Mouse (Mus musculus) embryonic facial prominence, embryonic 13.5 days (tissue): ENCODE results near the gene Fads2. TPM values are rescaled to one million over a fixed set of nuclear protein-coding genes. Genes with fewer than 3 reads are reported as not detected.

Experiments
- ATAC-seq: fragments of 200-750 bp; cut with Nextera tagmentation; 2 replicates; pipeline ENCODE4 v1.8.0; 2017; ENCODE audit warnings: low read depth; ENCODE audit not compliant: insufficient number of reproducible peaks, insufficient read depth, low FRiP score, low TSS enrichment
- H3K27ac ChIP-seq: fragments of 300-500 bp; sonication (generic); 2 replicates; pipeline ENCODE4 v1.5.1; 2015; ENCODE audit warnings: moderate library complexity, mild to moderate bottlenecking, inconsistent platforms
- H3K27me3 ChIP-seq: fragments of 300-500 bp; sonication (generic); 2 replicates; pipeline ENCODE4 v1.6.1; 2015; ENCODE audit warnings: mild to moderate bottlenecking, inconsistent platforms
- H3K36me3 ChIP-seq: fragments of 300-500 bp; sonication (generic); 2 replicates; pipeline ENCODE4 v1.6.1; 2015; ENCODE audit warnings: mild to moderate bottlenecking, inconsistent platforms
- H3K4me1 ChIP-seq: fragments of 300-500 bp; sonication (generic); 2 replicates; pipeline ENCODE4 v1.6.1; 2015; ENCODE audit warnings: inconsistent platforms
- H3K4me2 ChIP-seq: fragments of 300-500 bp; sonication (generic); 2 replicates; pipeline ENCODE4 v1.6.1; 2015; ENCODE audit warnings: moderate library complexity, mild to moderate bottlenecking, inconsistent platforms
- H3K4me3 ChIP-seq: fragments of 300-500 bp; sonication (generic); 2 replicates; pipeline ENCODE4 v1.5.1; 2015; ENCODE audit warnings: mild to moderate bottlenecking, inconsistent platforms
- H3K9ac ChIP-seq: fragments of 300-500 bp; sonication (generic); 2 replicates; pipeline ENCODE4 v1.6.1; 2015; ENCODE audit warnings: mild to moderate bottlenecking, inconsistent platforms
- H3K9me3 ChIP-seq: fragments of 300-500 bp; sonication (generic); 2 replicates; pipeline ENCODE4 v1.6.1; 2016; ENCODE audit warnings: inconsistent platforms
- WGBS: fragments of 180-500 bp; shearing (Covaris S2); methylation state at CpG from one replicate; pipeline ENCODE4 v1.1.7; 2015; ENCODE audit warnings: mixed read lengths; 5-methylcytosine and 5-hydroxymethylcytosine counted together
- polyA plus RNA-seq: library from polyadenylated mRNA; unstranded; fragments of >200 nt; fragmentation: Nextera tagmentation; extraction: Ambion mirVana; gene quantifications from 2 replicates; pipeline ENCODE4 v1.2.1, GENCODE M21; 2015

The Fads2 gene
- polyA plus RNA-seq, 1 experiment from 2014 or later: 79.8 TPM

DNA sequence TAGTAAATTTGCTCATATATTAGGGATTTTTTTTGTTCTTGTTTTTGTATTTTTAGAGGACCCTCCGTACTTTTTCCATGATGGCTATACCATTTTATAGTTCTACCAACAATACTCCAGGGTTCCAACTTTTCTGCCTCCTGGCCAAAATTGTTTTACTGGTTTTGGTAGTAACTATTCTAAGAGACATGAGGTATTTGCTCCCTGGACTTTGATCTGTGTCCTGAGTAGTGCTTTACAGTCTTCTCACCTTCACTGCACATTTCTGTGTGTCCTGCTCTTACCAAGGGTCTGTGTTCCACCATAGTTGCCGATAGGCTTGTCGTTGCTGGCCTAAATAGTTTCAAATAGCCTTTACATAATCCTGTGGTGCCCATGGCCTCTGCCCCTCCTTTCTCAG, 63.2 kb downstream of the Fads2 start:
- peak overlapping the region; percentile 9; the same call in 1 of the 2 replicates for H3K4me2 ChIP-seq
- H3K9ac ChIP-seq: no peak overlapping the region
- peaks cover 18% of the 10 kb centered on the region for H3K36me3 ChIP-seq
- H3K27me3 ChIP-seq: no peaks in the 10 kb centered on the region; the same call in 1 of the 2 replicates
- H3K4me3 ChIP-seq: no peak overlapping the region
- H3K9me3 ChIP-seq: no peaks in the 10 kb centered on the region
- H3K4me1 ChIP-seq: peaks cover 36% of the 10 kb centered on the region
- no peak for ATAC-seq
- WGBS: 88% methylated on average over 3 of the region's 3 CpGs
- peak overlapping the region; percentile 33; the same call in 1 of the 2 replicates for H3K27ac ChIP-seq

DNA sequence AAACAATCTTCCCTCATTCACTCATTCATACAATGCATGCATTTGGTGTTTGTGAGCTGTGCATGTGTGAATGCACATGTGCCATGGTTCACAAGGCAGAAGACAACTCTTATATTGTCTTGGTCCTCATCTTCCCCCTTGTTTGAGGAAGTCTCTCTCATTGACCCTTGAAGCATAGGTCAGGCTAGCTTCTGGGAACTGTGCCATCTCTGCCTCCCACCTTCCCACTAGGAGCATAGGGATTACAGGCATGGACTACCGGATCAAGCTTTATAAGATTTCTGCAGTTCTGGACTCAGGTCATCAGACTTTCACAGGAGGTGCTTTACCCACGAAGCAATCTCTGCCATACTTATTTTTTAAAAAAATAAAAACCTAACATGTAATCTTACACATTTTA, 64.0 kb downstream of the Fads2 start:
- Histone ChIP-seq H3K4me1 (peaks cover 31% of the 10 kb centered on the region), H3K9ac (no peak overlapping the region), H3K9me3 (no peaks in the 10 kb centered on the region), H3K27me3 (no peaks in the 10 kb centered on the region; the same call in 1 of the 2 replicates), H3K36me3 (peaks cover 22% of the 10 kb centered on the region), H3K4me3 (no peak overlapping the region), H3K27ac (no peak overlapping the region), H3K4me2 (no peak overlapping the region)
- no peak for ATAC-seq
- WGBS: 76% methylated on average over 2 of the region's 2 CpGs

DNA sequence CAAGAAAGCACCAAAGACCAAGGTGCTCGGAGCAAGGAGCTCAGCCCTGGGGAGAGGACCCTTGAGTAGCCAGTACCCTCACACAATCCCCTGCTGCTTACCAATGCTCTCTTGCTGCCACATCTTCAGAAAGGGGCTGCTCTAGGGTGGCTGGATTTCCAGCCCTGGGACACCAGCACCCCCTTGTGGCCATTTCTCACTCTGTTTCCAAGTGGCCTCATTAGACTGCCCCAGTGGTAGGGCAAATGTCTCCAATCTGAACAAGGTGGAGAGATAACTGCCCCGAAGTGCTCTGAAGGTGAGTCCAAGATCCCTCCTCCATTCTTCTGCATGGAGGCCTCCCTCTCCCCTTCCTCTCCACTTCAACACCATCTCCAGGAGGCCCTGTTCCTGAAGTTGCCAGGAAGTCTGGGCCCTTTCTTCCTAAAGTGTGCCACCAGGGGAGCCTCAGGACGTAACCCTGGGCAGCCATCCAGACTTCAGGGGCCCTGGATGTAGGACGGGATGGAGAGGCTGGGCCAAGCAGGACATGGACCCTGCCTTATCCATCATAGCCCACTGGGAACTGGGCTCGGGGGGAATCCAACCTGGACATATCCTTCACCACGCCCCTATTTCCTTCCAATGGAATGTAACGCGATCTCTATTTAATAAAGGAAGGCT, 66.6 kb downstream of the Fads2 start:
- no peaks in the 10 kb centered on the region for H3K27me3 ChIP-seq
- peak overlapping the region; percentile 54 for H3K9ac ChIP-seq
- H3K36me3 ChIP-seq: peaks cover 37% of the 10 kb centered on the region
- no peak for ATAC-seq
- no peak overlapping the region for H3K4me3 ChIP-seq
- WGBS: 35% methylated on average over 8 of the region's 8 CpGs
- H3K4me1 ChIP-seq: peaks cover 19% of the 10 kb centered on the region
- H3K27ac ChIP-seq: no peak overlapping the region
- H3K9me3 ChIP-seq: no peaks in the 10 kb centered on the region
- H3K4me2 ChIP-seq: no peak overlapping the region

DNA sequence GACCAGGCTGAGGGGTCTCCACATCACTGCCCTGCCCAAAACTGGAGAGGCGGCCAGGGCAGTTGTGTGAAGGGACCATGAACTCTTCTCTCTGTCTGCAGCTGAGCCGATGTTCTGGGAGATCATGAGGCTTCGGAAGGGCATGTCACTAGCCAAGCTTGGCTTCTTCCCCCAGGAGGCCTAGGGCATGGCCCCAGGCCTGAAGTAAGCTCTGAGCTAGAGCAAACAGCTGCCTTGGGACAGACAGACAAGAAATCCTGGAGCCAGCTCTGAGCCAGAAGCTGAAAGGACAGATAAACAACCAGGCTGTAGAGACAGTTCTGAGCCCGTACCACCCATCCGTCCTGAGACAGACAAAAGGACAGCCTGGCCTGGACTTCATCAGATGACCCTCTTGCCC, 67.2 kb downstream of the Fads2 start:
- WGBS: 86% methylated on average over 5 of the region's 5 CpGs
- Histone ChIP-seq H3K36me3 (peaks cover 43% of the 10 kb centered on the region), H3K4me3 (no peak overlapping the region), H3K4me1 (peaks cover 15% of the 10 kb centered on the region), H3K27ac (no peak overlapping the region), H3K9me3 (no peaks in the 10 kb centered on the region), H3K4me2 (no peak overlapping the region), H3K9ac (0 out of 2 replicates have a peak overlapping the region, but pooled peaks have one; percentile 54), H3K27me3 (no peaks in the 10 kb centered on the region)
- ATAC-seq: no peak

DNA sequence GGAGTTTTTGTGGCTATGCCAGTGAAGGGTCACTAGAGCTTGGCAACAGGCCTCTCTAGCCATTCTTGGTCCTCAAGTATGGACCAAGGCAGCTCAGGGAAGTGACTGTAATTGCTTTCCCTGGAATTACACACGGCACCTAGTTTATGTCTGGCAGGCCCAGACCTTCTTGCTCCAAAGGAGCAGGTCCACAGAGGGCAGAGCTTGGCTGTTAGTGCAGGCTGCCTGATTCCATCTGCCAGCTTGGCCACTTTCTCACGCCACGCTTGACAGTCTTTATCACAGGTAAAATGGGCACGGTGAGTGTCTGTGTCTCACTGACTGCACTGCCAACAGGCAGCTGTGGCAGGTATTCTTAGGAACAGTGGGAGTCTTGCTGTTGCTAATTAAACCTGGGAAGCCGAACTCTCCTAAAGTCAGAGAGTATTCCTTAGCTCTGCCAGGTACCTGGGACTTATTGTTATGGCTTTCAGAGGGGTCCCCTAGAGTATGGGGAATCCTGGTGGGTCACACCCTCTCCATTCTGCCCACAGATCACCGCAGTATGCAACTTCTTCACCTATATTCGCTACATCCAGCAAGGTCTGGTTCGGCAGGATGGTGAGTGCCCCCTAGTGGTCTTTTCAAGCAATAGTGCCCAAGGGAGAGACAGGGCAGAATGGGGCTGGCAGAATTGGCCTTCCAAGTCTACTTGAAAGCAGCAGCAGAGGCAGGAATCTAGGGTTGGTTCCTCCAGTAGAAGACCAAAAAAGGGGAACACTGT, 68.2 kb downstream of the Fads2 start:
- Histone ChIP-seq H3K4me2 (no peak overlapping the region), H3K27me3 (no peaks in the 10 kb centered on the region), H3K9ac (peak overlapping the region; percentile 4; the same call in 1 of the 2 replicates), H3K4me3 (no peak overlapping the region), H3K9me3 (no peaks in the 10 kb centered on the region), H3K4me1 (peaks cover 7% of the 10 kb centered on the region), H3K36me3 (peaks cover 52% of the 10 kb centered on the region), H3K27ac (no peak overlapping the region)
- 41% methylated on average over 8 of the region's 8 CpGs for WGBS
- no peak for ATAC-seq

DNA sequence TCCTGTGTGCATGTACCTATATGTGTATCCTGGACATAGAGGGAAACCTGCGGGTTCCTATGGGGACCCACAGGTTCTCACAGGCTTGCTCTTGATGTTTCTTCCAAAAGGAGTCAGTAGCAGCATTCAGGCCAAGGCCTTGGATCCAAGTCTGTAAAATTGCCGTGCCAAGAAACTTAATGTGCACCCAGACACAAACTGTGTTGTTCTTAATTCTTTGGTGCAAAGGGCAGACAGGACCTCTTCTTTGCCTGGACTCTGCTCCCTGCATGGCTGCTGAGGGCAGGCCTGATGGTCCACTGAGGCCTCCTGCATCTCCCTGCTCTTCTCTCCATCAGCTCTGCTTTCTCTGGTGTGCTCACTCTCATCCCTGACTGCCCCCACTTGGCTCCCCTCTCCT, 71.8 kb downstream of the Fads2 start:
- 88% methylated on average over 2 of the region's 2 CpGs for WGBS
- peaks cover 57% of the 10 kb centered on the region for H3K36me3 ChIP-seq

DNA sequence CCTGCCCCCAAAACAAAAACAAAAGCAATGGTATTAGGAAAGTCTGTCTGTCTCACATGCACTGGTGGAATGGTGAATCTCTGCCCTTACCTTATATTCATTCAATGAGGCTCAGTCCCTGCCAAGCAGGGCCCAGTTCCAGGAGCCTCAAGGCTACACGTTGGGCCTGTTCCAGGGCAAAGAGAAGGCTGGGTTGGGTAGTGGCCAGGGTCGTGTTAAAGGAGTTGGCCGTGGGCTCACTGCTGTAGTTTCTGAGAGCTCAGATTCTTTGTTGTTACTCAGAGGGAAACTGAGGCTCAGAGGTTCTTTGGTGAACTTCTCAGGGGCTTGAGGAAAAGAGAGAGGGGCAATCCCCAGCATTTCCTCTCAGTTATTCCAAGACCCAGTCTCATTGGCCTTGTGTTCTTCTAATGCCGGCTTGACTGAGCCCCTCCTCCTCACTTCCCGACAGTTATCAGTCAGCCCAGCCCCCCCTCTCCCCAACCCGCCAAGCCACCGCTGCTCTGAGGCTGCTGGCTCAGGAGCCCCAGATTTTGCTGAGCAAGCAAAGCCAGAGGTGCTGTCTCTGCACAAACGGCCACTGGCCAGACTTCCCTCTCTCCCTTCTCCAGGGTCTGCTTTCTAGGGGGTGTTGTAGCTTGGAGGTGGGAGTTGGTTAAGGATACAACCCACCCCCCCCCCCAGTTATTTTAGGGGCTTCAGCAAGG, 76.2 kb downstream of the Fads2 start:
- peak overlapping the region; percentile 12; the same call in 1 of the 2 replicates for H3K4me2 ChIP-seq

More for the DNA sequence above, 71.8 kb downstream of the Fads2 start:
- H3K4me1 ChIP-seq: peaks cover 14% of the 10 kb centered on the region
- no peaks in the 10 kb centered on the region for H3K27me3 ChIP-seq
- no peak overlapping the region for H3K27ac ChIP-seq
- H3K9ac ChIP-seq: no peak overlapping the region; the same call in 1 of the 2 replicates
- ATAC-seq: no peak
- no peak overlapping the region for H3K4me3 ChIP-seq
- no peaks in the 10 kb centered on the region for H3K9me3 ChIP-seq
- no peak overlapping the region for H3K4me2 ChIP-seq

DNA sequence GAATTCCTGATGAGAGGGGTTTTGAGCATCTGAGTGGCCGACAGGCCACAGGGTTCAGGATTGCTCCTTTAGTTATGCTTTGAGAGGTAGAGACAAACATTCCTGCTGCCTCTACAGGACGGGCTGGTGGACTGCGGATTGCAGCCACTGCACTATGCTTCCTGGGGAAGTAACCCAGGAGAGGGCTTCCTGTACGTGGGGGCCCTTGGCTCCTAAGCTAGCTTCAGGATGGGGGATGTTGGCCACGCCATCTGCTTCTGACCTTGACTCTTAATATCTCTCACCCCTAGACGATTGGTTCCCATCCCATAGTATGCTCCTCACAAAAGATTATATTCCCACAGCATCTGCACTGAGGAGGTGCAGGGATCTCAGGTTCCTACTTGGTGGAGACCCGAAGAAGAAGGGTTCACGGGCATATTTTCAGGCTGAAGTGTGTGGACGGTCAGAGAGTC, 78.2 kb downstream of the Fads2 start:
- Histone ChIP-seq H3K27me3 (no peaks in the 10 kb centered on the region), H3K4me3 (no peak overlapping the region), H3K27ac (peak overlapping the region; percentile 24), H3K36me3 (peaks cover 19% of the 10 kb centered on the region), H3K4me2 (no peak overlapping the region), H3K9me3 (no peaks in the 10 kb centered on the region), H3K4me1 (peaks cover 67% of the 10 kb centered on the region), H3K9ac (peak overlapping the region; percentile 6; the same call in 1 of the 2 replicates)
- WGBS: 65% methylated on average over 9 of the region's 9 CpGs
- no peak for ATAC-seq

More for the DNA sequence above, 76.2 kb downstream of the Fads2 start:
- Histone ChIP-seq H3K9ac (no peak overlapping the region), H3K36me3 (peaks cover 39% of the 10 kb centered on the region), H3K27me3 (no peaks in the 10 kb centered on the region), H3K4me3 (no peak overlapping the region), H3K27ac (peak overlapping the region; percentile 78), H3K9me3 (no peaks in the 10 kb centered on the region), H3K4me1 (peaks cover 49% of the 10 kb centered on the region)
- WGBS: 21% methylated on average over 8 of the region's 8 CpGs
- ATAC-seq: no peak

DNA sequence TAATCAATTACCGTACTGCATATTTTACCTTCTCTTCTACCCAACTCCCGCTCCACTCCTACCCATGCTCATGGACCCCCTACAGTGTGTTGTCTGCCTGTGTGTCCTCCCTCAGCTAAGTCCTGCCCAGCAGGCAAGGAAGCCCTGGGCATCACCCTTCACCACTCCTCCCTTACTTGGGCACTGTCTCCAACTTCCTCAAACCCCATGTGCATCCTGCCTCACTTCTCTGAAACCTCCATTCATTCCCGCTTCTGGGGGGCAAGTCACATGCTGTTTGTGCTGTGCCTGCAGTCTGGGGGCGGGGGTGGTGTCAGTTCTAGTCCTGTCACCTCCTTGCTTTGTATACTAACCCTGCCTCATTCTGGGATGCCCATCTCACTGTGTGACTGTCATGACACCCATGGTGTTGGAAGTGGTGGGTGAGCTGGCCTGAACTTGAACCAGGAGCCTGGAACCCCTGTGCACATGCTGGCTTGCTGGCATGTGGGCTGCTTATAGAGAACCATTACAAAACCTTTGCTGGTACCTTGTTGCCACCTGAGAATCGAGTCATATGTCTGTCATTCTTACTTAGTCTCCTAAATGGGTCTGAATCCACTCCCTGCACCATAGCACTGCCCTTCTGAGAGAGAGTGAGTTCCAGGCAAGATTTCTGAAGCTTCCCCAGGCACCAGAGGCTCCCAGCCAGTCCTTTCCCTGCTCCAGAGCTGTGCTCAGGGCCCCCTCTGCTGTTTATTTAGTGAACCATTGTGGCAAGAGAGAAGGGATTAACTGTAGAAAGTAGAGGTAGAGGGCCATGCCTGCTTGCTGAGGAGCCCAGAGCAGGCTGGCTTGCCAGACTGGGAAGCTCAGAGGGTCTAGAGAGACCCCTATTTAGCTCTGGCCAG, 78.9 kb downstream of the Fads2 start:
- Histone ChIP-seq H3K4me1 (peaks cover 72% of the 10 kb centered on the region), H3K27me3 (no peaks in the 10 kb centered on the region), H3K4me3 (no peak overlapping the region), H3K9me3 (no peaks in the 10 kb centered on the region), H3K9ac (peak overlapping the region; percentile 49; the same call in 1 of the 2 replicates), H3K4me2 (no peak overlapping the region), H3K27ac (peak overlapping the region; percentile 24), H3K36me3 (peaks cover 13% of the 10 kb centered on the region)
- 70% methylated on average over 5 of the region's 5 CpGs for WGBS
- ATAC-seq: no peak

DNA sequence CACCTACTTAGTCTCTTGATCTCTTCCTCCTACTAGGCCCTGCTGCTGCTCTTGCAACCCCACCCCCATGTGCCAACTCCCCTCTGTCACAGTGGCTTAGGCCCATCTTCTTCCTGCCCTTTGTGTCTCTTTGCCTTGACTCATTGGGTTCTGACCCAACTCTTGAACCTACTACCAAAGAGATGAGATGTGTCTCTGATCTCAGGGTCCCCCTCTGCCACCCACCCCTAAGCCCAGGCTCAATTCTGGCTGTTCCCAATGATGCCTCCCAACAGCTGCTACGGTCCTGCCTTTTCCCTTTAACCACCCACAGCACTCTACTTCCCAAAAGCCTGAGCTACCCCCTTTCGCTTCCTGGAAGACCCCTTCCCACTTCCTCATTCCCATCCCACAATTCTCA, 79.6 kb downstream of the Fads2 start:
- Histone ChIP-seq H3K4me1 (peaks cover 74% of the 10 kb centered on the region), H3K9ac (no peak overlapping the region), H3K4me2 (0 out of 2 replicates have a peak overlapping the region, but pooled peaks have one; percentile 0), H3K36me3 (peaks cover 6% of the 10 kb centered on the region), H3K4me3 (no peak overlapping the region), H3K9me3 (no peaks in the 10 kb centered on the region), H3K27ac (0 out of 2 replicates have a peak overlapping the region, but pooled peaks have one; percentile 22), H3K27me3 (no peaks in the 10 kb centered on the region)
- WGBS: 81% methylated on average over 2 of the region's 2 CpGs
- ATAC-seq: no peak
